Mouse (Mus musculus): ENCODE measurements at regions not wholly inside any gene's neighbourhood (a gene's known extent, or its start where the extent isn't known, plus 50 kb on each side); places are given as distances from the start of the nearest gene placed in this dataset.

GRCm38 (mm10) chr7:77988177-77988576 lies 749.6 kb downstream of the Ntrk3 start:
- DNase-seq (ENCODE audit: low spot score in 2 of 2), result peak; percentile 31 to 39

GRCm38 (mm10) chr7:77966658-77967057 lies 771.2 kb downstream of the Ntrk3 start:
- DNase-seq (ENCODE audit: low spot score in 2 of 2), result no peak

DNA sequence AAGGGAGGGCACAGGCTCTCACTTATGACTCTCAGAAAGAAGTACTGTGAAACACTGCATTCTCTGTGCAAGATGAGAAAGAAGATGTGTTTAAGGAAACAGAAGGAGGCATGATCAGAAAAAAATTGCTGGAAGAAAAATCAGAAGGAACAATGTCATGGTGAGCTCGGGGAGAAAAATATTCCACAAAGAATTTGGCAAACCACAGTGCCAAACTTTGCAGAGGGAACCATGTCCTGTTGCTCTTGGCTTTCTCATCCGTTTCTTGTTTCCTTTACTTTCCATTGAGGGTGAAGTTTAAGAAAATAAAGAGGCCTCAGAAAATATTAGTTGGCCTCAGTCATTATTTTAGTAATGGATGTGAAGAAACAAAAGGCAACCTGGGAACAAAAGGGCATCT lies 804.4 kb downstream of the Ntrk3 start:
- DNase-seq (ENCODE audit: low spot score in 2 of 2), result no peak

DNA sequence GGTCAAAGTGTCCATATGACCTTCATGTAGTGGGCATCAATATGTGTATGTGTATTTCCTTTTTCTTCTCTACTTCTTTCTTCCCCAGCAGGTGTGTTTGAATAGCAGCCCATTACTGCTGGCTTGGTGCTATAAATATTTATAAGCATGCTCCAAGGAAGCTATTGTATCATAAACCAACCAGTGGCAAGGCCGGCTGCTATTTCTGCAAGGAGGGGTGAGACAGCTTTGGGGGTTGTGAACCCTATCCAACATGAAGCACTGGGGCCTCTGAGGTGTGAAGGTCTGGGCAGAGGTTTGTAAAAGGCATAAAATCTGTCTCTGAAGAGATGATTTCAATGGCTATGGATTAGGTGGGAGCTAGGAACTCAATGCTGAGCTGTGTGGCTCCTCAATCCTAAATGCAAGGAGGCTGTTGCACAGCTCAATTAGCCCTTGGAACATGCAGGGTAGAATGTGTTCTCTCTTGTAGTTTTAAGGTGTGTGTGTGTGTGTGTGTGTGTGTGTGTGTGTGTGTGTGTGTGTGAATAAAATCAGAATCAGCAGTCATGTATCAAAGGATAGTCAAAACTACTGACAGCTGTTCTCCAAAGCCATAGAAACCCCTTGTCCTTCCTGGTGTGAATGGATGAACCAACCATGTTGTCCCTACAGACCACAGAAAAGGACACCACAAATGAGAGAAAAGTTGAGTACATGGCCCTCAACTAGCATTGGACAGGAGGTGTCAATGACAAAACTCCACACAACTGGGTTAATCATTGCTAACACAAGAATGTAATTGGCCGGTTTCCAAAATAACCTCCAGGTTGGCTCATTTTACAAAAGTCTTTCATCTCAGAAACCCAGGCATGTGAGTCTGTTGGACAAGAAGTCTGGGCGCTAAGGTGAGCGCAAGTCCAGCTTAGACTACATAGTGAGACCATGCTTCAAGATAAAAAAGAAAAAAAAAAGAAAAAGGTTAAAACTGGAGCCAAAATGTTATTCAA lies 809.0 kb downstream of the Ntrk3 start:
- DNase-seq (ENCODE audit: low spot score in 2 of 2), result no peak

DNA sequence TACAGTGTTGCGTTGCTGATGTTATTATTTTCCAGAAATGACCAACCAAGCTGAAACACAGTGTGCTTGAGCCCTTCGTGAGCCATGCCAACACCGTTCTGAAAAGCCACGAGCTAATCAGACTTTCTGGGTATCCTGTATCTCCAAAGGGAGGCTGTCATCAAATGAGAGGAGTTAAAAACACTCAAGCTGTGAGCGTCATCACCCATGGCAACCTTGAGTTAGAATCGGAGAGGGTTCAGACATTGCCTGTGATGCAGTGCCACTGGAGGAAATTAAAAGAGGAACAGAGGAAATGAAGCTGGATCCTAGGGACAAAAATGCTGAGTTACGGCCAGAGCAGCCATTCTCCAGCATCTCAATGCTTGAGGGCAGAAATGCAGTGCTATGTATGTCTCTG lies 838.6 kb downstream of the Ntrk3 start:
- peak in 1 of 2 experiments; percentile 4 for DNase-seq (ENCODE audit: low spot score in 2 of 2)

GRCm38 (mm10) chr7:77888543-77888942 lies 849.3 kb downstream of the Ntrk3 start:
- DNase-seq (ENCODE audit: low spot score in 2 of 2), result no peak

GRCm38 (mm10) chr7:77882605-77883354 lies 855.0 kb downstream of the Ntrk3 start:
- no peak for DNase-seq (ENCODE audit: low spot score in 2 of 2)

DNA sequence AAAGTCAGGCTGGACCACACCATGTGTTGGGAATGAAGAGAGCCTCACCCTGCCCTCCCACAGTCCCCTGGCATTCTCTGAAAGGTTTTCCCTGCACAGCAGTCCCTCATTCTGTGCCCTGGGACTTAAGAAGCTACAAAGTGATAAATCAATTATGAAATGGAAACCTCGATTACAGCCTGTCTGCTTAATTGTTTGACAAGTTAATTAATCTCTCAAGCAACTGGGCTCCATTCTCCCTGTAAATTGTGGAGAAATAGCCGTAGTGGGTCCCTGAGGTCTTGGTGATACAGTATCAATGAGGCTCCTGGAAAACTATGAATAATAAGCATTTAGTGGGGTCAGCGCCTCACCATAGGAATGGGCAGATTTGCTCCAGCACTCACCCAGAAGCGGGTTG lies 870.3 kb downstream of the Ntrk3 start:
- DNase-seq (ENCODE audit: low spot score in 2 of 2), result no peak

- no peak for DNase-seq (ENCODE audit: low spot score in 2 of 2)
Measured at GRCm38 (mm10) chr7:77861841-77862240, 876.0 kb downstream of the Ntrk3 start.

GRCm38 (mm10) chr7:77858436-77858835 lies 879.4 kb downstream of the Ntrk3 start:
- DNase-seq (ENCODE audit: low spot score in 2 of 2), result no peak

- DNase-seq (ENCODE audit: low spot score in 2 of 2), result no peak
Measured at GRCm38 (mm10) chr7:77857979-77858378, 879.8 kb downstream of the Ntrk3 start.

GRCm38 (mm10) chr7:77855653-77856239 lies 882.1 kb downstream of the Ntrk3 start:
- no peak for DNase-seq (ENCODE audit: low spot score in 2 of 2)

DNA sequence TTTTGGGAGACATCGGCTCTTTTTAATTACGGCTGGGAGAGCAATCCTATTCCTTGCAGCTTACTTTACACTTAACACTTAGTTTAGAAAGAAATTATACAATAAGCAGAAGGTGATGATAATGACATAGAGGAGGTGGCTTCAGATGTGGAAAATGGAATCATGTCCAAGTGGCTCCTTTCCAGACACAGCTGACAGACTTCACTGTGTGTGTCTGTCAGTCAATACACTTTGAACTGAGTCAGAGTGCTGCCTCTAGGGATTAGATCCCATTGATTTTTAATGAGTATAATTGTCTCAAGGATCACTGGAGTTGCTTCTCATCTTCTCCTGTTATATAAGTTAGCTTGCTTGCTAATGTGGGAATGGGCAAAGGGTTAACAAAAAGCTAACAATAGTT lies 882.7 kb downstream of the Ntrk3 start:
- no peak for DNase-seq (ENCODE audit: low spot score in 2 of 2)

- DNase-seq (ENCODE audit: low spot score in 2 of 2), result no peak
Measured at GRCm38 (mm10) chr7:77824261-77824959, 913.4 kb downstream of the Ntrk3 start.

GRCm38 (mm10) chr7:77812052-77812903 lies 925.5 kb downstream of the Ntrk3 start:
- no peak for DNase-seq (ENCODE audit: low spot score in 2 of 2)

GRCm38 (mm10) chr7:77786801-77787200 lies 951.0 kb downstream of the Ntrk3 start:
- no peak for DNase-seq (ENCODE audit: low spot score in 2 of 2)

GRCm38 (mm10) chr7:77771711-77772449 lies 965.9 kb downstream of the Ntrk3 start:
- peak; percentile 49 to 50 for DNase-seq (ENCODE audit: low spot score in 2 of 2)

DNA sequence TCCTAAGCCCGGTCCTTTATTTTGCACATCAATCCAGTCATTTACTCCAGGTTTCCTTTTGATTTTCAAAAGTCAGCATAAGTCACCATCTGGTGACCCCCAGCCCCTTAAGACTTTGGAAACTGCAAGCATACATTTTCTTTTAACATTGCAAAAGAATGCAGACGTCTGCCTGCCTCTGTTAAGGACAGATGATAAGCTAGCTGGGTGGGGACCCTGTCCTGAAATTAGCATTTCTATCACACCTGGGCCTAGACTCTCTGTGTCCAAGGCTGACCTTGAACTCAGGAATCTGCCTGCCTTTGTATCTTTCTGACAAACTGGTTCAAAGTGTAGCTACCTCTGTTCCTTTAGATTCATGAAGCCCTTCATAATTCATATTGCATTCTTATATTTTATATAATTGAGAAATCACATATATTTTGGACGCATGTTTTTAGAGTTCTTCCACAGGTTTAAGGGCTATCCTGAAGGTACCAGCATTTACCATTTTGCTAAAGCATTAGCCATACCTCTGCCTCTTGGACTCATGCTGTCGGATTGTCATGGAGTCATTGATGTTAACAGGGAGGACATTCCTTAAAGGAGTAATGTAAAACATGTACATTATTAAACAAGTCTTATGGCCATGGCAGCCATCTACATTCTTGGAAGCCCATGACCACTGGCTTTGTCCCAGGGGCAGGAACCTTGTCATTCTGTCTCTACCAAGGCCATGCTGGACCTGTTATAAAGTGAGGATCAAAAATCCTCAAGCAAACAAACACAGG lies 998.6 kb downstream of the Ntrk3 start:
- no peak for DNase-seq (ENCODE audit: low spot score in 2 of 2)

Data from frontal cortex, postnatal 10 days (tissue).